Mouse (Mus musculus): ENCODE measurements at regions not wholly inside any gene's neighbourhood (a gene's known extent, or its start where the extent isn't known, plus 50 kb on each side); places are given as distances from the start of the nearest gene placed in this dataset.

- TF ChIP-seq GATA1 (IDR thresholded peaks at IDR 0.05; ENCODE audit: borderline replicate concordance, low read length) (no peak), FLI1 (IDR thresholded peaks at IDR 0.05; ENCODE audit: low read length) (no peak)
These were observed 211.8 kb upstream of the Fam3c start for GRCm38 (mm10) chr6:22567891-22568290.

Measured in megakaryocyte, embryonic 14.5 days (primary cell).